Mouse (Mus musculus) megakaryocyte-erythroid progenitor cell, adult 5 weeks (primary cell): ENCODE results near the gene Cenpq. TPM values are rescaled to one million over a fixed set of nuclear protein-coding genes. Genes with fewer than 3 reads are reported as not detected.

Source experiments
- polyA plus RNA-seq: library from polyadenylated mRNA; stranded (reverse); fragments of >175 nt; gene quantifications from 2 replicates; pipeline ENCODE4 v1.2.3, GENCODE M21; 2012

Cenpq gene
- 1.4 and 1.6 TPM in 2 replicates for polyA plus RNA-seq

GRCm38 (mm10) chr17:40934420-40935231 lies at the start of gene Cenpq, which contains the start of gene Mut:
TSS of gene Cenpq (minus strand) at chr17:40935047.
TSS of gene Mut (plus strand) at chr17:40934685.

GRCm38 (mm10) chr17:40914250-40914649 lies 20.6 kb downstream of the Cenpq start, which contains the start of gene Glyatl3:
TSS of gene Glyatl3 (minus strand) at chr17:40914350.

GRCm38 (mm10) chr17:40879924-40880691 lies 54.7 kb downstream of the Cenpq start, which contains the start of gene 9130008F23Rik:
TSS of gene 9130008F23Rik (minus strand) at chr17:40880559.

Other genes with a start within 250 kb of the Cenpq start
- gene Esp1, start 207.9 kb downstream of the Cenpq start, polyA plus RNA-seq: not detected in 2 replicates
- gene Crisp2, start 128.0 kb downstream of the Cenpq start, polyA plus RNA-seq: 0.06 TPM in 1 of 2 replicates, not detected in the other
- 1.7 TPM in 2 replicates for gene Rhag, start 123.9 kb downstream of the Cenpq start, polyA plus RNA-seq
- 7.3 and 9.7 TPM in 2 replicates for gene 9130008F23Rik, start 54.5 kb downstream of the Cenpq start, polyA plus RNA-seq
- not detected in 2 replicates for gene Glyatl3, start 20.7 kb downstream of the Cenpq start, polyA plus RNA-seq
- 1.1 and 2.1 TPM in 2 replicates for gene Mut, start 362 bp downstream of the Cenpq start, polyA plus RNA-seq